Mouse (Mus musculus) gastrocnemius, adult 18-20 months (tissue): Measurements from ENCODE around the gene Sh2b3. TPM values are rescaled to one million over a fixed set of nuclear protein-coding genes. Genes with fewer than 3 reads are reported as not detected.
A peak's percentile ranks its signal among the peaks of the same experiment; 100 is the strongest.
"Not testable (repeated sequence)": the region's sequence is repeated elsewhere in the genome, so short reads cannot be mapped to it uniquely, and the experiment has no call there.

Experiments
- DNase-seq: peaks from one replicate; pipeline ENCODE4 v3.0.0; 2021; ENCODE audit warnings: low spot score
- long read RNA-seq, 2 experiments: library from polyadenylated mRNA; stranded (forward); transcript quantifications; one replicate each; pipeline ENCODE4 v2.0.0; 2021
- total RNA-seq, 2 experiments: library from RNA; stranded (reverse); gene quantifications; 2 replicates each; pipeline ENCODE4 v1.2.3; 2021

Gene Sh2b3
- 10 to 100 TPM; 11.4 to 13.0 TPM for total RNA-seq
- long read RNA-seq, experiment 1, full-length matches to known transcripts = 14 of 27 reads
- long read RNA-seq, experiment 1, partial matches to known transcripts = 3 of 27 reads
- long read RNA-seq, experiment 1, other reads (novel, unspliced or antisense) = 10 of 27 reads
- long read RNA-seq, experiment 2, full-length matches to known transcripts = 5 of 14 reads
- long read RNA-seq, experiment 2, partial matches to known transcripts = 3 of 14 reads
- long read RNA-seq, experiment 2, other reads (novel, unspliced or antisense) = 6 of 14 reads

DNA sequence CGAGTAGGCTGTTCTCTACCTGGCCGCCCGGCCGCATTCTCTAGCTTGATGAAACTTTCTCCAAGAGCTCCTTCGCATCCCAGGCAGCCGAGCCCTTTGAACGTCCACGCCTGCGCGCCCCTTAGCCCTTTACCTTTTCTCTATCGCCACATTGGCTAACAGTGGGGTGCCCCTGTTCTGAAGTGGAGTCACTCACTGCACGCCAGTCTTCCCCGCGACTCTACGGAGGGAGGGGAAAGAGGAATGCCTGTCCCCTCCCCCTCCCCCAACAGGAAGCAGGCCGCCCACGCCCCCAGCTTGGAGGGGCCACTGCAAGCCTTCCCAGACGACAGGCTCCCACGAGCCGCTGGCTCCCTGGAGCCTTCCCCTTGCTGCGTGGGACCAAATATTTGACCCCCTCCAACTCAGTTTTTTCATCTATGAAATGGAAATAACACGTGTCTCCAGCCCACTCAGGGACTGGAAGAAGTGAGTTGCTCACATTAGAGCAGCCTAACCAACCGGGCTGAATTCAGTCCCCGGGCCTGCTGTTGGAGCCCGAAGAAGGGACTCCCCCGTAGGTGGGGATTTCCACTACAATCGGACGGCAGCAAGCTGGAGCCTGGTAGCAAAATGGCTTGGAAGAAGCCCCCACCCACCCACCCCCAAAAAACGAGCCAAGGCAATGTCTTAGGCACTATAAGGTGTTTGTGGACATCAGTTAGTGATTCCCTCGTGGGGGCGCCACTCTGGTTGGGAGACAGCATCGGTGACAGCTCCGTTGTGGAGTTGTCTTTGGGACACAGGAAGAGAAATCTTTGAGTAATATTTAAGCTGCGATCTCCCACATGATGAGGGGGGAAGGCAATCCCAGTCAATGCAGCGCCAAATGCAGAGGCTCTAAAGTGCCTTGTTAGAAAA is at the start of gene Sh2b3:
Gene Sh2b3 (minus strand): TSS at position 206 of the 900 bp plus-strand sequence.
- peak; percentile 53 for DNase-seq

DNA sequence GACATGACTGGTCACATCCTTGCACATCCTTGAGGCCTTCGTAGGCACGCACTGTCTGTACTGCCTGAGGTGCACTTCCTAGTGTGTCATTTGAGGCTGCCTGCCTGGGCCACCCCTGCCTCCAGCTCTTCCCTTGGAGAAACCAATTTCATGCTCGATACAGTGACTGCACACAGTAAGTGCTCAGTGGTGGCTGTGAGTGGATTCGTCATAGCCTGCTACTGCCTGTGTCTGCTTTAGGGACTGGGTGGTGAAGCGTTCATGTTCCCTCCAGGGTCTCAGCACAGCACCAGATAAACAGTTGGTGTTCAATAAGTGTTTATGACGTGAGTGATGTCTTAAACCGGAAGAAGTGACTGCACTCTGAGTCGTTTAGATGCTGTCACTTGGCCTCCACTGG is 45.9 kb upstream of the Sh2b3 start:
- DNase-seq = no peak

DNA sequence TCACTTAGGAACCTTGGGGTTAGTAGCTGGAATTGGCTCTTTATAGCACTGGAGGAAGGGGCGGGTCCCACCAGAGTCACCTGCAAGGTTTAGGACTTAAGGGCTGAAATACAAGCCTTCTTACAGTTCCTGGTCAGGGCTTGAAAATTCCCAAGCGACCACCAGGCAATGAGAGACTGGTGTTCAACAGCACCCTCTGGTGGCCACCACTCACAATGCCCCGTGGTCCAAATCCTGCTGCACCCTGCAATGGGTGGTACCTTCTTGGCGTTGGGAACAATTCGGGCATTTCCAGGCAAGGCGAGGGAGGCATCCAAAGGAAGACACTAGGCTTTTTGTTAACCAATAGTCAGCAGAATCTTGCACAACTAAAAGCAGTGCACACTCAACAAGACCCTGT is 41.8 kb upstream of the Sh2b3 start:
- DNase-seq = peak; percentile 35

DNA sequence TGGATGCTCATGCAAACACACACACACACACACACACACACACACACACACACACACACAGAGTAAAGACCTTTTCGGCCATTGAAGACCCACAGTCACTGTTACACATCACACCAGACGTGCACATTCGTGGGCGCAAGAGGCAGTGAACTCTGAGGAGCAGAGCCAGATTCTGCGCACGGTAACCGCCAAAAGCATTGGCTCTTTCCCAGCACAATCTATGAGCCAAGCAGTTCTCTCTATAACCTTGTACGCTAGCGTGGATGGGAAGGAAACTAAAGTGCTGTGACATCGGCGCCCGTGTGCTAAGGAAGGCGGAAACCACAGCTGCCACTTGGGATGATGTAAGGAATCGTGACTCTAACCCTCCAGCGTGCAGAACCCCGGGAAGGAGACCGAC is 41.3 kb upstream of the Sh2b3 start:
- DNase-seq = no peak

DNA sequence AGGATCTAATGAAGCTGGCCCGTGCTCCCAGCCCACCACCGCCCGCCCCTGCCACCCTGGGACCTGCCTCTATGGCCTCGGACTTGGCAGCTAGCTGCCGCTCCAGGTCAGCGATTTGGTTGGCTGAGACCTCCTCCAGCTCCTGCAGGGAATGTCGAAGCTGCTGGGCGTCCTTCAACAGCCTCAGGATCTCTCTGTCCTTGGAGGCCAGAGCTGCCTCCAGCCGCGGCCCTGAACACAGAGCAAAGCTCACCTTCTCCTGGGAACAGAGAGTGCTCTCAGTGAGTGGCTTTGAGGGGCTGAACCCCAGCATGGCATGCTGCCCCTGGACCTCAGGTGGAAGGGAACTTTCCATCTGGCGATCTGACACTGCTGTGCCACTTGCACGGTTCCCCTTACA is 39.5 kb upstream of the Sh2b3 start:
- no peak for DNase-seq

DNA sequence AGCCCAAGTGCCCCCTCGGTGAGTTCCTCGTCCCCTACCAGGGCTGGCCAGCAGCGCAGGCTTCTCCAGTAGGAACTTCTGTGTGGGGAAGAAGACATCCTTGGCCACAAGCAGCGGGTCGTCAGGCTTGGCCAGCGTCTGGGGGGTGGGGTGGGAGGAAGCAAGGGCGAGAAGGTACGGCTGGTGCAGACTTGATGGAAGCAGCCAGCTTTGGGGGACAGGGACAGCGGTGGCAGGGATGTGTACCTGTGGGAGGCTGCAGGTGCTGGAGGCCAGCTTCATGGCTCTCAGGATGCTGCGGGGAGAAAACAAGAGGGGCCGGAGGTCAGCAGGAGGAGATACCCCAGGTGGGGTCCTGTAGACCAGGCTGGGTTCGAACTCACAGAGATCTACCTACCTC is 37.6 kb upstream of the Sh2b3 start:
- DNase-seq = no peak

DNA sequence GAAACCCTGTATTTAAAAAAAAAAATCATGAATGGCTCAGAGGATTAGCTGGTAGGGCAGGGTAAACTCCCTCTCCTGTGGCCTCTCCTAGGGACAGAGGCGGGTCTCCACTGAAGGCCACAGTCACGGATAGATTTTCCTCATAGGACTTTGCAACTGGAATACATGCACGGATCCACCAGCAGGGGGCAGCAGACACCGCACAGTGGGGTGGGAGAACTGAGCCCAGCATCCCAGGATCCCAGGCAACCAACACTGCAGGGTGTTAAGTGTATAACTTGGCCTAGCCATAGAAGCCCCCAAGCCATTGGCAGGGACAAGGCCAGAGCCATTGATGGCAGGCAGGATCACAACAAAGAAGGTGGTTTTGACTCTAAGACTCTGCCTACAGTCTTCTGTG is 34.7 kb upstream of the Sh2b3 start:
- peak; percentile 82 for DNase-seq

DNA sequence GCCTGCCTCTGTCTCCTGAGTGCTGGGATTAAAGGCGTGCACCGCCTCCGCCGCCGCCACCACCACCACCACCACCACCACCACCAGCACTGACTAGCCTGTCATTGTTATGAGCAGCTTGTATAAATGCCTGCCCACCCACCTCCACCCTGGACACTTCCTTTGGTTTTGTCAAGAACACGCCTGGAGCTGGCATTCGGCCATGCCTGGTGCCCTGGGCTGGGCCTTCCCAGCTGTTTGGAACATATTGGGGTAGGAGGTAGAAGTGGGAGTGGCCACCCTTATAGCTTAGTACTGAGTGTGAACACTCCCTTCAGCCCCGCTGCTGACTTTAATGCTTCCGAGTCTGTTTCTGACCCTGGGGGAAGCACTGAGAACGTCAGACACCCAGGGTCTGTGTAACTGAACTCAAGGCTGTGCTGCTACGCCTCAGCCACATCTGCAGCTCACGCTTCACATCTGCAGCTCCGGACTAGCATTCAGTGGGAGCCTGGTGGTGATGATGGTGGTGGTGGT is 34.1 kb upstream of the Sh2b3 start:
- no peak for DNase-seq

DNA sequence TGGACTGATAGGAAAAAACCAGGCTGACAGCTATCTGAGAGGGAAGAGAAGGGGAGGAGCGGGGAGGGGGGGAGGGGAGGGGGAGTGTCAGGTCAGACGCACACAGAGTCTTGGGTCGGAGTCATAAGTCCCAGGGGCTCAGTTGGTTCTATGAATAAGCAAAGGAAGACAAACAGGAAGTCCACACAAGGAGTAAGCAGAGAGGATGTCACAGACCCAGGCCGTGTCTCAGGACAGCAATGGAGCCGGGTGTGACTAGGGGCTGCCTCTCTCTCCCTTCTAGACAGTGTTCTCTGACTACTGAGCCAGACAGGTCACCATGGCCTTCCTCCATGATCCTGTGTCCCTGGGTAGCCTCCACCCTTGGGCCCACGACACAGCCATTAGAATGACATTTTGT is 33.4 kb upstream of the Sh2b3 start:
- no peak for DNase-seq

DNA sequence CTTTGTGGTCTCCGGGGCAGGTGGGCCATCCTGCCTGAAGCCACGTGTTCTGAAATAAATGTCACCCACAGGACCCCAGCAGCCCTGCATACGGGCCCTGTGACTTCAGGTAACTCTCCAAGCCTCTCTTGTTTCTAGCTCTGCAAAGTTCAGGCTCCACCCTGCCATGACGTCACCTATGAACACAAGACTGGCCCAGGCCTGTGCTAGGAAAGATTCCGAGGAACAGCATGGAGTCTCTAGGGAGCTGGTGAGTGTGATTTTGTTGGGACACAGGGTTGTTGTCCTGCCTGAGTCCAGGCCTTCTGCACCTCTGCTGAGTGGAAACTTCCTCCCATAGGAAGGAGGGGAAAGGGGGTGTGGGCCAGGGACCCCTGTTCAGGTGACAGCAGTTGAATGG is 30.5 kb upstream of the Sh2b3 start:
- peak; percentile 31 for DNase-seq

DNA sequence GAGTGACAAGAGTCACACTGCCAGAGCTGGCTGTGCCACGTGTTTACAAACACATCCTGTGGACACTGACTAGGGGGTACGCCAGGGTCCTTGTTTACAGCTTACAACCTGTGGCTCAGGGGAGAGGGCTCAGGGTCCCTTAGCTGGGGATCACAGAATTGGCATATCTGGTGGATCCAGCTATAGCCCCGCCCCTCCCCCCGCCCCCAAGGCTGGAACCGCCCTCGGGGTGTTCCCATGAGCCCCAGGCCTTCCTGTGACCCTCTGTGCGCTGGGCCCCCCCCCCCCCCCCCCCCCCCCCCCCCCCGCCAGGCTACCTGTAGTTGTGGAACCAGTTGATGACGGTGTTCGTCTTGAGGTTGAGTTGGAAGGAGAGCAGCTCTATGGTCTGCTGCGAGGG is 26.9 kb upstream of the Sh2b3 start:
- no peak for DNase-seq

DNA sequence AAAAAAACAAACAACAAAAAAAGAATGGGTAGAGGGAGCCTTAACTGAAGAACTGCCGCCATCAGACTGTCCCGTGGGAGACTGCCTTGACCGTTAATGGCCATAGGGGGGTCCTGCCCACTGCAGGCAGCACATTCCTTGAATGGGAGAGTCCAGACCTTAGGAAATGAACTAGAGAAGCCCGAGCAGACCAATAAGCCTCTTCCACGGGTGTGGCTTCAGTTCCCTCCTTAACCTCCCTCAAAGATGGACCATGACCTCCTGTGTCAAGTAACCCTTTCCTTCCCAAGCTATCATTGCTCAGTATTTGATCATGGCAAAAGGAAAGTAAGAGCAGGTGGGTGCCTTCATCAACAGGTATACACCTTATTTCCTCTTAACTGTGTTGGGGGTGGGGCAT is 24.5 kb upstream of the Sh2b3 start:
- no peak for DNase-seq

DNA sequence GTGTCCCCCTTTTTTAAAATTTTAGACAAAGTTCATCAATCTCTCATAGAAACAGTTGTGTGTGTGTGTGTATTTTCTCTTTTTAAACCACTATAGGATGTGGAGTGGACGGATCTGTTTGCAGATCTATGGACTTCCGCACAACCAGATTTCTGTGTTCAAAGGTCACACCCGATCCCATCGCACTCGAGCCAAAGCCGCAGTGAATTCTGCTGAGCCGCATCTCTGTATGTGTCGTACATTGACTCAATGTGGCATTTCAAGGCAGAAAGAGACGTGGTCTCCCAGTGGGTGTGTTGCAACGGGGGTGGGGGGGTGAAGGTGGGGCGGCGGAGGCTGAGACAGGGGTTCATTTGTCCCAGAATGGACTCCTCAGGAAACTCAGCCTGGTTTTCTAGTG is 21.0 kb upstream of the Sh2b3 start:
- DNase-seq = no peak

DNA sequence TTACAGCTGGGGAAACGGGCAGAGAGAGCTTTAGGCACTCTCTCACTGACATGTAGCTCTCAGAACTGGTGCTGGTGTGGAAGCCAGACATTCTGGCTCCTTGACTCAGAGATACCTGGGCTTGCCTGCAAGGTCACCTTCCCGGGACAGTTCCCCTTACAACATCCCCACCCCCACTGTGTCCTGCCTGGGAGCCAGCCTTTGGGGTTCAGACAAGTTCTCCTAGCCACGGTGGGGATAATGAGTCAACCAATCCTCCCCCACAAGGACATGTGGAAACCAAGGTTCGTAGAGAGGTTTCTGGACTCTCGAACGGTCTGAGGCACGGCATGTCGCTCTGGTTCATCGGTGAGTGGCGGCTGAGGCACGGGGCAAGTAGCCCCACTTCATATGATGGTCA is 19.3 kb upstream of the Sh2b3 start:
- DNase-seq = no peak

DNA sequence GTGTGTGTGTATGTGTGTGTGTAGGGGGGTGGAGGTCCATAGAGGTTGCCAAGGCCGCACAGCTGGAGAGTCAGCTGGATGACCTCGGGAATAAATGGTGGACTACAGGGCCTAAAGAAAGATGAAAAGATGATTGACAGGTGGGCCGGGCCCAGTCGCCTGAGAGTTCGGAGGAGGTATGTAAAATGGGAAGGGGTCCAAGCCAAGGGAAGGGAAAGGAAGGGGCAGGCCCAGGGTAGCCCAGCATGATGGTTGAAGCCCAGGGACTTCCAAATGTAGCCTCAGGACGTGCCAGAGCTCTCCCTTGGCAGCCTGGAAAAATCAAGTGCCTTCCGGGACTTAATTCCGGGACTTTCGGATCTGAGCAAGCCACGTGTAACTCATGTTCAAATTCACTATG is 17.3 kb upstream of the Sh2b3 start:
- DNase-seq = no peak

DNA sequence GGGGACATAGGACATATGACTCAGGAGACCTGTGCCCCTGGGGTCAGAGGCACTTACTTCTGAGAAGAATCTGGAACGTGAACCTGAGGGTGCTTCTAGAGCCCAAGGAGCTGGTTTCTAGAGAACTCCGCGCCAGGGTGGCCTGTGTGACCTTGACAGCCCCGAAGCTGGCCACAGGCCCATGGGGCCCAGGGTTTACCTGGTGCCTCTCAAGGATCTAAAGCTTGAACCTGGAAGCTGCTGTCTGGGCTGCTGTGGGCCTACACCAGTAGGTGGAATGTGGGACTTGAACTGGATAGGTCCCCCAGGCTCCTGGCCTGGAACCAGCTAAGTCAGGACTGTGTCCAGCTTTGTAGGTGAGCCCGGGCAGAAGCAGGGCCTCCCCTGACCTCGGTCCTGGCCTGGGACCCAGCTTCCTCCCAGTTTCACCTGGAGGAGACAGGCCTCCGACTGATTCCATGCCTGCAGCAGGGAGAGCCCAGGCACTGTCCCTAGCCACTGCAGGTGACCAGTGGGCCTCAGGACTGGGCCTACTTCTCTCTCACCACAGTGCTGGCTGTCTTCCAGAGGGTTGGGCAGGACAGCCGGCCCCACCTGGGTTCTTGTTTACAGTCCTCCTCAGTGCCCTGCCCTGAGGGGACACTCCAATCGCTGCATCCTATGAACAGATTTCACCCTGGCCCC is 16.1 kb upstream of the Sh2b3 start:
- DNase-seq = no peak

DNA sequence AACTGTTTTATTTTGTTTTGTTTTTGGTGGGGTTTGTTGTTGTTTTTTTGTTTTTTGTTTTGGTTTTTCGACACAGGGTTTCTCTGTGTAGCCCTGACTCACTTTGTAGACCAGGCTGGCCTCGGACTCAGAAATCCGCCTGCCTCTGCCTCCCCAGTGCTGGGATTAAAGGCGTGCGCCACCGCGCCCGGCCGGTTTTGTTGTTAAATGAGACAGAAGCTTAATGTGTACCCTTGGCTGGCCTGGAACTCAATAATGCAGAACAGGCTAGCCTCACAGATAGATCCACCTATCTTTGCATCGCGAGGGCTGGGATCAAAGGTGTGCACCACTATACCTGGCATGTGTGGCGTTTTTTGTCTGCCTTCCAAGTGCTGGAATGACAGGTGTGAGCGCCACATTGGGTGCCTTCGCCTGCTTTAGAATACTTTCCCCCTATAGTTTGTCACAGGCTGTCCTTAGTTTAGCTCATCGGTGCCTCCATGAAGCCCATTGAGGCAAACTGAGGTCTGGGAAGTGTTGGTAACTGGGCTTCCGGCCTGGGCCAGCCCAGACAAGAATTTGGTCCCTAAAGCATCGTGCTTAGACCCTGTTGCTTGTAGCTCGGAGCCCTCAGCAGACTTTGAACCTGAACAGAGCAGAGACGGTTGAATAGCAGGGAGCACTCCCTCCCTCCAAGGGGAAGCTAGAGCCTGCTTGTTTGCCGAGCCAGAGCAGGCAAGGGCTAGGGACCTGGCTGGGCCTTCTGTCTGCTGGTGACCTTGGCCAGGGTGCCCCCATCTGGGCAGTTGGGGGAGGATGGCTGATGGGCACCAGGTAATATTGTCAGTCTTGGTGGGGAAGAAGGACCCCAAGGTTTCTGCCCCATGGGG is 12.3 kb upstream of the Sh2b3 start:
- no peak for DNase-seq

DNA sequence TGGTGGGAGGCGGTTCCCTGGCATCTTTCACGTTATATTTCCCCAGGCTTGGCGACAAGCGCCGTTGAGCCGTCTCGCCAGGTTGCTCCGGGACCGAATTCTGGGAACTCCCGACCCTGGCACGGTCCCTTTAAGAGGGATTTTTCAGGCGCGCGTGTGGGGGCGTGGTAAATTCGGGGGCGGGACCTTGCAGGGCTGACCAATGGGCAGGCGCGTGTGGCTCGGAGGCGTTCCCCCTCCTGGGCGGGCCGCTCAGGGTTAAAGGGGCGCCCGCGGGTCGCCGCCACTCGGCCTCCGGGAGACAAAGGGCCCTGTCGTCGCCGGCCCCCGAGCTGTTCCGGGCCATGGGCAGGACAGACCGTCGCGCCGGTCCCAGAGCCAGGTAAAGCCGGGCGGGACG is 11.3 kb upstream of the Sh2b3 start, which contains the start of gene Pheta1:
Gene Pheta1 (plus strand): TSS at position 242 of the 400 bp plus-strand sequence.
- DNase-seq = peak; percentile 95

DNA sequence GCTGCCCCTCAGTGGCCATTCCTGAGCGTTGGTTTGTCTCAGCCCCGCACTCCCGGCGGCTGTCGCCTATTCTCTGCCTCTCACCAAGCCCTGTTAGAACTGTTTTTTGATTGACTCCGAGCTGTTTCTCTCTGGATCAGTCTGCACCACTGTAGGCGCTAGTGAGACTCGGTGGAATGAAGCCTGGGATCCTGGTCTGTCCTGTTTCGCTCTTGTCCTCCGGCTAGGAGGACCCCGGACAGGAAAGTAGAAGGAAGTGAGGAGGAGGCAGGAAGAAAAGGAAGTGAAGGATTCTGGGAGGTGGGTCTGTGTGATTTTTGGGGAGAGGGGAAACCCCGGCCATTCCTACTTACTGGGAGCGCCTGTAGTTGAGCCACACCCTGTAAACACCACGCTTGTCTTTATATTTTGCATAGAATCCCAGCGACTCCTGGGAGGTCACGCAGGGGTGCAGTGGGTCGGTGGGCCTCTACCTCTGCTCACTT is 10.6 kb upstream of the Sh2b3 start:
- DNase-seq = peak; percentile 63

DNA sequence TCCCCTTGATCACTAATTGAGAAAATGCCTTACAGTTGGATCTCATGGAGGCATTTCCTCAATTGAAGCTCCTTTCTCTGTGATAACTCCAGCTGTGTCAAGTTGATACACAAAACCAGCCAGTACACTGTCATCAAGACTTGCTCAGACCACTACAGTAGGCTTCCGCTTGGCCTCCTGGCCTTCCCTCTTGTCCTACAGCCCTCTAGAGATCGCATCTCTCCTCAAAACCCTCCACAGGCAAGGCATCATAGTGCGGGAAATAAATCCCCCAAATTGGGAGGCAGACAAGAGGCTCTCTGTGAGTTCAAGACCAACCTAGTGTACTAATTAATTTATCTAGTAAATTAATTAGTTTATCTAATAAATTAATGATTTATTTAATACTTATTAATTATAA is 9.8 kb upstream of the Sh2b3 start:
- not testable (repeated sequence) for DNase-seq

DNA sequence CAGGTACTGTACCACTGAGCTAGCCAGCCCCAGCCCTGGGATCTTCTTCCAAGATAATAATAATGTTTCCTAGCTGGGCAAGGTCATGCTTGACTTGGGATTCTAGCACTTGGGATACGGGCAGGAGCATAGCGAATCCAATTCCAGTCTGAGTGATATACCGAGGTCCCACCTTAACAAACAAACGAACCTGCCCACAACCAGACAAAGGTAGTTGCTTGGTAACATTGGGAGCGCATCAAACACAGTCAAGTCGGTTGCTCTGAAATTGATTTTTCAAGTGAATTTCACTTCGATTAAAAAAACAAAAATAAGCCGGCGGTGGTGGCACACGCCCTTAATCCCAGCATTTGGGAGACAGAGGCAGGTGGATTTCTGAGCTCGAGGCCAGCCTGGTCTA is 8.9 kb upstream of the Sh2b3 start:
- no peak for DNase-seq
